Mouse (Mus musculus): ENCODE results near the gene Map3k19. TPM values are rescaled to one million over a fixed set of nuclear protein-coding genes. Genes with fewer than 3 reads are reported as not detected.

Gene Map3k19
- polyA plus RNA-seq, 1 experiment from 2014 or later = 0.82 TPM

DNA sequence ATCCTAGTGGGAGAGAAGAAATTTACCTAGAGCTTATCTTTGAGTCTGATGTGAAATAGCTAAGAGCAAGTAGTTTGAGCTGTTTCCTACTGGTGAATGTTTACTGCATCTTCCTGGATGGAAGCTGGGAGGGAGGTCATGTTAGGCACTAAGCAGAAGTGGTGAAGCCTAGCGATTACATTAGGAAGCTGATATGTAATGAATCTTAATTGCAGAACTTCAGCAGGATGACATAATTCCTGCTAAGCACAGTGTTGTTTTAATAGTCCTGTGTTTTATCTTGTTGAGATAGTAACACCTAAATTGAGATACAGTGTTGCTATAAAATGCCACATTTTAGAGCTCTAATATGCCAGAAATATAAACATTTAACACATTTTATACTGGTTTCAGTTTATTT lies 68.9 kb downstream of the Map3k19 start:
- no peak overlapping the region for H3K4me2 ChIP-seq (ENCODE audit: low read depth, low read length)
- H3K36me3 ChIP-seq (ENCODE audit: control insufficient read depth, insufficient read depth, low read length) = no peaks in the 10 kb centered on the region
- no peak overlapping the region for H3K9ac ChIP-seq (ENCODE audit: low read length)
- no peak for ATAC-seq (ENCODE audit: low read depth)
- H3K9me3 ChIP-seq (ENCODE audit: control insufficient read depth, low read length) = no peaks in the 10 kb centered on the region
- H3K27ac ChIP-seq (ENCODE audit: low read length) = no peak overlapping the region
- no peak overlapping the region for H3K4me3 ChIP-seq (ENCODE audit: low read length)
- WGBS = 33% methylated on average over 1 of the region's 1 CpGs
- H3K27me3 ChIP-seq (ENCODE audit: control insufficient read depth, insufficient read depth, low read depth, low read length) = no peaks in the 10 kb centered on the region
- no peaks in the 10 kb centered on the region for H3K4me1 ChIP-seq (replicated peaks; ENCODE audit: control insufficient read depth, insufficient read depth, low read length)

DNA sequence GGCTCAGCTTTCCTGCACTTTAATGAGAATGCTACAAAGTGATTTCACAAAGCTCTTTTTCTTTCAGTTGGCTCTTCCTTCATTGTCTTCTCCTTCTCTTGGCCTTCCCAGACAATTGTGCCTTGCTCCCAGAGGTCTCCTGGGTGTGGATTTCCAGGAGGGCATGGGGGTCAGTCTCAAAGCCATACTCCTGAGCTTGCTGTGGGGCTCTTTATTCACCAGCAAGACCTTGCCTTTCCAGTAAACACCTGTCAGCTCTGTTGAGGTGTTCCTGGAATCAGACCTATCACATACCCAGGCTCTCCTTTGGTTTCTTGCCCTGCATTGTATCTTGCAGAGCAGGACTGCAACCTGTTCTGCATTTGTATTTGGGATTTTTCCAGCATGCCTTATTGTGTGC lies 71.0 kb downstream of the Map3k19 start:
- no peak overlapping the region for H3K27ac ChIP-seq (ENCODE audit: low read length)
- H3K4me3 ChIP-seq (ENCODE audit: low read length) = no peak overlapping the region
- peaks cover 8% of the 10 kb centered on the region for H3K4me1 ChIP-seq (replicated peaks; ENCODE audit: control insufficient read depth, insufficient read depth, low read length)
- H3K9me3 ChIP-seq (ENCODE audit: control insufficient read depth, low read length) = no peaks in the 10 kb centered on the region
- 0 out of 2 replicates have a peak, but pooled peaks cover 2% of the 10 kb centered on the region for H3K36me3 ChIP-seq (ENCODE audit: control insufficient read depth, insufficient read depth, low read length)
- H3K9ac ChIP-seq (ENCODE audit: low read length) = no peak overlapping the region
- no peaks in the 10 kb centered on the region for H3K27me3 ChIP-seq (ENCODE audit: control insufficient read depth, insufficient read depth, low read depth, low read length)
- H3K4me2 ChIP-seq (ENCODE audit: low read depth, low read length) = no peak overlapping the region
- no peak for ATAC-seq (ENCODE audit: low read depth)

GRCm38 (mm10) chr1:127780849-127781248 lies 74.0 kb downstream of the Map3k19 start:
- Histone ChIP-seq H3K27me3 (ENCODE audit: control insufficient read depth, insufficient read depth, low read depth, low read length) (no peaks in the 10 kb centered on the region), H3K27ac (ENCODE audit: low read length) (no peak overlapping the region), H3K4me2 (ENCODE audit: low read depth, low read length) (no peak overlapping the region), H3K4me3 (ENCODE audit: low read length) (no peak overlapping the region), H3K36me3 (ENCODE audit: control insufficient read depth, insufficient read depth, low read length) (0 out of 2 replicates have a peak, but pooled peaks cover 2% of the 10 kb centered on the region), H3K4me1 (replicated peaks; ENCODE audit: control insufficient read depth, insufficient read depth, low read length) (peaks cover 14% of the 10 kb centered on the region), H3K9ac (ENCODE audit: low read length) (no peak overlapping the region), H3K9me3 (ENCODE audit: control insufficient read depth, low read length) (no peaks in the 10 kb centered on the region)
- 65% methylated on average over 2 of the region's 2 CpGs for WGBS
- ATAC-seq (ENCODE audit: low read depth) = no peak

DNA sequence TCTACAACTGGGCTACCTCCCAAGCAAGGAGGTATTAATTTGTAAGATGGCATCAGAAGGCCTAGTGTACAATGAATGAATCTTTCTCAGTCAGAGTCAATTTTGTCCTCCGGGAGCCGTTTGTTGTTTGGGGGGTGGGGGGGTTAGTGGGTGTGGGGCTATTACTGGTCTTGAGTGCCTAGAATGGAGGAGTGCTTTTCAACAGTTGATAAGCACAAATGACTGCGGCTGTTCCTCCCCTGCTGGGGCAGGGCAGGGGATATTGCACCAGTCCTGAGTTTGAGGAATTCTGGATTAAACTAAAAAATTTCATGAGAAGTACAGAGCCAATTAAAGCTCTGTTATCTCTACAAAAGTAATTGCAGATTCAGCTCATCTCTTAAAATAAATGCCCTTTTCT lies 74.7 kb downstream of the Map3k19 start:
- no peak overlapping the region for H3K4me2 ChIP-seq (ENCODE audit: low read depth, low read length)
- H3K9ac ChIP-seq (ENCODE audit: low read length) = no peak overlapping the region
- WGBS = 23% methylated on average over 3 of the region's 3 CpGs
- H3K36me3 ChIP-seq (ENCODE audit: control insufficient read depth, insufficient read depth, low read length) = 0 out of 2 replicates have a peak, but pooled peaks cover 2% of the 10 kb centered on the region
- H3K9me3 ChIP-seq (ENCODE audit: control insufficient read depth, low read length) = no peaks in the 10 kb centered on the region
- H3K27me3 ChIP-seq (ENCODE audit: control insufficient read depth, insufficient read depth, low read depth, low read length) = no peaks in the 10 kb centered on the region
- peaks cover 17% of the 10 kb centered on the region for H3K4me1 ChIP-seq (replicated peaks; ENCODE audit: control insufficient read depth, insufficient read depth, low read length)
- no peak for ATAC-seq (ENCODE audit: low read depth)
- no peak overlapping the region for H3K4me3 ChIP-seq (ENCODE audit: low read length)
- H3K27ac ChIP-seq (ENCODE audit: low read length) = no peak overlapping the region

GRCm38 (mm10) chr1:127778611-127779010 lies 76.2 kb downstream of the Map3k19 start:
- Histone ChIP-seq H3K27me3 (ENCODE audit: control insufficient read depth, insufficient read depth, low read depth, low read length) (no peaks in the 10 kb centered on the region), H3K4me3 (ENCODE audit: low read length) (no peak overlapping the region), H3K9me3 (ENCODE audit: control insufficient read depth, low read length) (no peaks in the 10 kb centered on the region), H3K4me1 (replicated peaks; ENCODE audit: control insufficient read depth, insufficient read depth, low read length) (peaks cover 17% of the 10 kb centered on the region), H3K27ac (ENCODE audit: low read length) (no peak overlapping the region), H3K4me2 (ENCODE audit: low read depth, low read length) (no peak overlapping the region), H3K36me3 (ENCODE audit: control insufficient read depth, insufficient read depth, low read length) (0 out of 2 replicates have a peak, but pooled peaks cover 2% of the 10 kb centered on the region), H3K9ac (ENCODE audit: low read length) (no peak overlapping the region)
- 85% methylated on average over 3 of the region's 3 CpGs for whole genome bisulfite sequencing
- no peak for ATAC-seq (ENCODE audit: low read depth)

- peak overlapping the region; percentile 34 for H3K4me3 ChIP-seq (ENCODE audit: low read length)
- H3K27ac ChIP-seq (ENCODE audit: low read length) = peak overlapping the region; percentile 39; the same call in 1 of the 2 replicates
- peak overlapping the region; percentile 32; the same call in 1 of the 2 replicates for H3K9ac ChIP-seq (ENCODE audit: low read length)
- no peaks in the 10 kb centered on the region for H3K9me3 ChIP-seq (ENCODE audit: control insufficient read depth, low read length)
- no peak for ATAC-seq (ENCODE audit: low read depth)
- WGBS = 28% methylated on average over 6 of the region's 6 CpGs
- H3K27me3 ChIP-seq (ENCODE audit: control insufficient read depth, insufficient read depth, low read depth, low read length) = no peaks in the 10 kb centered on the region
- H3K36me3 ChIP-seq (ENCODE audit: control insufficient read depth, insufficient read depth, low read length) = 0 out of 2 replicates have a peak, but pooled peaks cover 2% of the 10 kb centered on the region
- H3K4me1 ChIP-seq (replicated peaks; ENCODE audit: control insufficient read depth, insufficient read depth, low read length) = peaks cover 21% of the 10 kb centered on the region
- peak overlapping the region; percentile 46 for H3K4me2 ChIP-seq (ENCODE audit: low read depth, low read length)
Observed at GRCm38 (mm10) chr1:127776246-127776645, 78.6 kb downstream of the Map3k19 start.

DNA sequence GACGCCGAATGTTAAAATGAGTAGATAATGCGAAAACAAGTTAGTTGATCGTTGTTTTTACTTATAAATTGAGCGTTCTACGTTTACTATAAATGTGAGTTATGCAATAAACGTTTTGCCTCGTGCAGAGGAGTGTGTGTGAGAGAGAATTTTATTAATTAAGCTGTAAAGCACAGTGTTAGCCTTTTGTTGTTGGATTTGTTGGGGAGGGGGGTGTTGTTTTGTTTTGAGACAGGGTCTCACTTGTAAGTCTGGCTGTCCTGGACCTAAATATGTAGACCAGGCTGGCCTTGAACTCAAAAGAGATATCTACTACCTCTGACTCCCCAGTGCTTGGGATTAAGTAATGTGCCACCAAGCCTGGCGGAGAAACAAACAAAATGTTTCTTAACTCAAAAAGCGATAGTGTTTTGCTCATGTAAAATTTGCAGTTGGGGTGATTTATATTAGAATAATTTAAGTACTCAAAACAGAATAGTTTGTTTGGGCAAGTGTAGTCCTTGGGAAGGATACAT lies 79.6 kb downstream of the Map3k19 start:
- 3% methylated on average over 10 of the region's 10 CpGs for WGBS
- 0 out of 2 replicates have a peak overlapping the region, but pooled peaks have one; percentile 22 for H3K27ac ChIP-seq (ENCODE audit: low read length)

GRCm38 (mm10) chr1:127774501-127774880 lies 80.3 kb downstream of the Map3k19 start:
- ATAC-seq (ENCODE audit: low read depth) = peak; percentile 37
- Histone ChIP-seq H3K9me3 (ENCODE audit: control insufficient read depth, low read length) (no peaks in the 10 kb centered on the region), H3K36me3 (ENCODE audit: control insufficient read depth, insufficient read depth, low read length) (0 out of 2 replicates have a peak, but pooled peaks cover 2% of the 10 kb centered on the region), H3K27me3 (ENCODE audit: control insufficient read depth, insufficient read depth, low read depth, low read length) (no peaks in the 10 kb centered on the region), H3K4me3 (ENCODE audit: low read length) (peak overlapping the region; percentile 79), H3K27ac (ENCODE audit: low read length) (peak overlapping the region; percentile 83), H3K4me2 (ENCODE audit: low read depth, low read length) (peak overlapping the region; percentile 94), H3K9ac (ENCODE audit: low read length) (peak overlapping the region; percentile 91), H3K4me1 (replicated peaks; ENCODE audit: control insufficient read depth, insufficient read depth, low read length) (peaks cover 13% of the 10 kb centered on the region)
- WGBS = under 1% methylated on average over 31 of the region's 31 CpGs

More for the DNA sequence above, 79.6 kb downstream of the Map3k19 start:
- H3K4me1 ChIP-seq (replicated peaks; ENCODE audit: control insufficient read depth, insufficient read depth, low read length) = peaks cover 21% of the 10 kb centered on the region
- no peak for ATAC-seq (ENCODE audit: low read depth)
- peak overlapping the region; percentile 91 for H3K9ac ChIP-seq (ENCODE audit: low read length)
- H3K4me2 ChIP-seq (ENCODE audit: low read depth, low read length) = peak overlapping the region; percentile 94
- peak overlapping the region; percentile 79 for H3K4me3 ChIP-seq (ENCODE audit: low read length)
- no peaks in the 10 kb centered on the region for H3K9me3 ChIP-seq (ENCODE audit: control insufficient read depth, low read length)
- H3K27me3 ChIP-seq (ENCODE audit: control insufficient read depth, insufficient read depth, low read depth, low read length) = no peaks in the 10 kb centered on the region
- 0 out of 2 replicates have a peak, but pooled peaks cover 2% of the 10 kb centered on the region for H3K36me3 ChIP-seq (ENCODE audit: control insufficient read depth, insufficient read depth, low read length)

DNA sequence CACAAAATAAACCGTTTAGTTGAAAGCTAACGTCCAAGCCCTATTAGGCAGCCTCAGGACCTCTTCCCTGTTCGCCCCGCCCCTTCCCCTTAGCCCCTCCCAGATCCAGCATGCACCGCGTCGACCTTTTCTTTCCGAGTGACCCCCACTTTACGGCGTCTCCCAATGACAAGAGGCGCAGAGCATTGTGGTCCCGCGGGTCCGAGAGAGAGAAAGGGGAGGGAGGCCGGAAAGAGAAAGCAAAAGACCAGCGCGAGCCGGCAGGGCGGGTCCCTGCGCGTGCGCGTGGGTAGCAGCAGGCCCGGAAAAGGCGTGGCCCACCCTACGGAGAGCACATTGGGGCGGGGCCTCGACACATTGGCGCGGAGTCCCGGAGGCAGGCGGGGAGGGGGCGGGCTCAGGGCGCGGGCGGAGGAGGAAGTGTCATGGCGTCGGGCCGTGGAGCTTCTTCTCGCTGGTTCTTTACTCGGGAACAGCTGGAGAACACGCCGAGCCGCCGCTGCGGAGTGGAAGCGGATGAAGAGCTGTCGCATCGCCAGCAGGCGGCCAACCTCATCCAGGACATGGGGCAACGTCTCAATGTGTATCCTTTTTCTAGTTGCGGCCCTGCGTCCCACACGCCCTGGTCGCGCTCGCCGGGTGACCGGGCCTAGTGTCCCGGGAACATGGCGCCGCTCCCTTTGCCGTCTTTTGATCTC lies 80.9 kb downstream of the Map3k19 start, which contains the start of gene Ccnt2:
Gene Ccnt2, plus strand, starts transcription at position 362 of the 698 bp plus-strand sequence.
- ATAC-seq (ENCODE audit: low read depth) = peak; percentile 99
- peak within 1 kb of the TSS; percentile 91 for H3K9ac ChIP-seq (ENCODE audit: low read length)
- H3K27me3 ChIP-seq (ENCODE audit: control insufficient read depth, insufficient read depth, low read depth, low read length) = no peaks in the 10 kb centered on the region
- no peaks in the 10 kb centered on the region for H3K9me3 ChIP-seq (ENCODE audit: control insufficient read depth, low read length)
- 0 out of 2 replicates have a peak, but pooled peaks cover under 1% of the 10 kb centered on the region for H3K36me3 ChIP-seq (ENCODE audit: control insufficient read depth, insufficient read depth, low read length)
- H3K4me1 ChIP-seq (replicated peaks; ENCODE audit: control insufficient read depth, insufficient read depth, low read length) = peaks cover 13% of the 10 kb centered on the region
- peak within 1 kb of the TSS; percentile 94 for H3K4me2 ChIP-seq (ENCODE audit: low read depth, low read length)
- H3K27ac ChIP-seq (ENCODE audit: low read length) = peak within 1 kb of the TSS; percentile 83
- WGBS = 0% methylated on average over 63 of the region's 63 CpGs
- H3K4me3 ChIP-seq (ENCODE audit: low read length) = peak within 1 kb of the TSS; percentile 79
